Mouse (Mus musculus): ENCODE measurements around the gene Magi1.

GRCm38 (mm10) chr6:94205926-94206325 lies 77.8 kb downstream of the Magi1 start:
- TF ChIP-seq POLR2A (IDR thresholded peaks at IDR 0.05; ENCODE audit: low read depth, low read length) (no peak), CTCF (IDR thresholded peaks at IDR 0.05; ENCODE audit: borderline replicate concordance, insufficient read depth, low read length) (no peak)
